Mouse (Mus musculus) kidney, postnatal 0 days (tissue): Measurements from ENCODE around the gene Esx1. TPM values are rescaled to one million over a fixed set of nuclear protein-coding genes. Genes with fewer than 3 reads are reported as not detected.

Source experiments
- ATAC-seq: fragments of 200-750 bp; cut with Nextera tagmentation; replicated peaks from 2 replicates; pipeline ENCODE4 v1.8.0; 2017; ENCODE audit warnings: low read depth, moderate number of reproducible peaks, moderate TSS enrichment, moderate library complexity; ENCODE audit not compliant: low FRiP score
- DNase-seq: peaks from one replicate; pipeline ENCODE4 v3.0.0-alpha.2; 2016; ENCODE audit warnings: low spot score
- H3K27ac ChIP-seq: fragments of 300-500 bp; sonication (generic); 2 replicates; pipeline ENCODE4 v1.5.1; 2014; ENCODE audit warnings: mild to moderate bottlenecking
- H3K27me3 ChIP-seq: fragments of 300-500 bp; sonication (generic); 2 replicates; pipeline ENCODE4 v1.6.1; 2014; ENCODE audit warnings: low read length, mixed read lengths; ENCODE audit not compliant: insufficient read depth
- H3K36me3 ChIP-seq: fragments of 300-500 bp; sonication (generic); 2 replicates; pipeline ENCODE4 v1.6.1; 2014; ENCODE audit warnings: low read length, mixed read lengths; ENCODE audit not compliant: insufficient read depth
- H3K4me1 ChIP-seq: fragments of 300-500 bp; sonication (generic); replicated peaks from 2 replicates; pipeline ENCODE4 v1.6.1; 2014; ENCODE audit warnings: antibody characterized with exemption, low read length, mixed read lengths; ENCODE audit not compliant: insufficient read depth
- H3K4me2 ChIP-seq: fragments of 300-500 bp; sonication (generic); 2 replicates; pipeline ENCODE4 v1.6.1; 2014; ENCODE audit warnings: mild to moderate bottlenecking, low read length, moderate library complexity, mixed read lengths
- H3K4me3 ChIP-seq: fragments of 300-500 bp; sonication (generic); replicated peaks from 2 replicates; pipeline ENCODE4 v1.5.1; 2014; ENCODE audit warnings: low read depth, low read length
- H3K9ac ChIP-seq: fragments of 300-500 bp; sonication (generic); 2 replicates; pipeline ENCODE4 v1.6.1; 2014; ENCODE audit warnings: low read depth, low read length
- H3K9me3 ChIP-seq: fragments of 300-500 bp; sonication (generic); replicated peaks from 2 replicates; pipeline ENCODE4 v1.6.1; 2016; ENCODE audit warnings: low read length, inconsistent platforms, mixed read lengths
- CTCF ChIP-seq: IDR thresholded peaks from 2 replicates; pipeline ENCODE4 v1.5.1; 2016; ENCODE audit warnings: antibody characterized with exemption, low read depth, mild to moderate bottlenecking, moderate library complexity
- WGBS: fragments of 180-500 bp; shearing (Covaris S2); extraction: QIAGEN DNeasy Blood & Tissue Kit; methylation state at CpG from one replicate; pipeline ENCODE4 v1.1.7; 2014; 5-methylcytosine and 5-hydroxymethylcytosine counted together
- polyA plus RNA-seq: library from polyadenylated mRNA; unstranded; fragments of >200 nt; fragmentation: Nextera tagmentation; extraction: Ambion mirVana; gene quantifications from 2 replicates; pipeline ENCODE4 v1.2.1, GENCODE M21; 2015

Gene Esx1
- polyA plus RNA-seq, 1 experiment from 2014 or later = not detected

DNA sequence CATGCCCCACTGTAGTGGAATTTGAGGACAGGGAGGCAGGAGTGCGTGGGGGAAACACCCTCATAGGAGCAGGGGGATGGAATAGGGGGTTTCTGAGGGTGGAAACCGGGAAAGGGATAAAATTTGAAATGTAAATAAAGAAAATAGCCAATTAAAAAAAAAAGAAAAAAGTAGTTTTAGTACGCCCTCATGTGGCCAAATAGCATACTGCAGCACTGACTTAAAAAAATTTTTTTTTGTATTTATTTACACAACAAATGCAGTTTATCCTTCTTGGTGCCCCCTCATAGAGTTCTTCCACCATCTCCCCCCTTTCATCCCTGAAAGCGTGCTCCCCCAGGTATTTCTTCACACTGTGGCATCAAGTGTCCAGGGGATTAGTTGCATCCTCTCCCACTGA is 22.8 kb upstream of the Esx1 start:
- 34% methylated on average over 4 of the region's 4 CpGs for WGBS
- Histone ChIP-seq H3K36me3 (no peaks in the 10 kb centered on the region), H3K9me3 (no peaks in the 10 kb centered on the region), H3K9ac (no peak overlapping the region), H3K27ac (no peak overlapping the region), H3K27me3 (no peaks in the 10 kb centered on the region), H3K4me1 (no peaks in the 10 kb centered on the region), H3K4me2 (no peak overlapping the region), H3K4me3 (no peak overlapping the region)
- TF ChIP-seq CTCF = peak; percentile 49
- DNase-seq (no peak), ATAC-seq (no peak)

DNA sequence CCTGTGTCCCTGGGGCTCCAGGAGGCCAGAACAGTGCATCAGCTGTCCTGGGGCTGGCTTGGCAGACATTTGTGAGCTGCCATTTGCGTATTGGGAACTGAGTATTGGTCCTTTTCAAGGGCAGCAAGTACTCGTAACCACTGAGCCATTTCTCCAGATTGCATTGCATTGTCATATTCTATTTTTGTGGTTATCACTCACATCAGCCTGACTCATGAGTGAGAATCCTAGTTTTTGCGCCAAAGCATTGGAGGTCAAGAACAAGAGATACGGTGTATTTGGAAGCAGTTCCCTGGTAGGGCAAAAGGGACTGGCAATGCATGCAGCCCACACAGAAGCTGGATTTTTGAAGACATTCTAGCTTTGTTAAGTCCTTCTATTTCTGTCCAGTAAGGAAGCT is 21.8 kb upstream of the Esx1 start:
- Histone ChIP-seq H3K9ac (no peak overlapping the region), H3K4me2 (no peak overlapping the region), H3K36me3 (no peaks in the 10 kb centered on the region), H3K27me3 (no peaks in the 10 kb centered on the region), H3K27ac (no peak overlapping the region), H3K4me1 (no peaks in the 10 kb centered on the region), H3K4me3 (no peak overlapping the region), H3K9me3 (no peaks in the 10 kb centered on the region)
- ATAC-seq = no peak
- 86% methylated on average over 4 of the region's 4 CpGs for WGBS
- no peak for TF ChIP-seq CTCF
- DNase-seq = no peak

DNA sequence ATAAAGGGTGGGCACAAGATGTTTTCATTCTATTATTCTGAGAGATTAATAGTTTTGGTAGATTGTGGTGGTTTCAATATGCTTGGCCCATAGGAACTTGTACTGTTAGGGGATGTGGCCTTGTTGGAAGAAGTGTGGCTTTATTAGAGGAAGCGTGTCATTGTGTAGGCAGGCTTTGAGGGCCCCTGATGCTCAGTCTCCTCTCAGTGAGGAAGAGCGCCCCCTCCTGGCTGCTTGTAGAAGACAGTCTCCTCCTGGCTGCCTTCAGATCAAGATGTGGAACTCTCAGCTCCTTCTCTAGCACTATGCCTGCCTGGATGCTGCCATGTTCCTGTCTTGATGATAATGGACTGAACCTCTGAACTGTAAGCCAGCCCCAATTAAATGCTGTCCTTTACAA is 20.7 kb upstream of the Esx1 start:
- Histone ChIP-seq H3K4me2 (no peak overlapping the region), H3K27me3 (no peaks in the 10 kb centered on the region), H3K36me3 (no peaks in the 10 kb centered on the region), H3K9me3 (no peaks in the 10 kb centered on the region), H3K4me1 (no peaks in the 10 kb centered on the region), H3K27ac (no peak overlapping the region), H3K4me3 (no peak overlapping the region), H3K9ac (no peak overlapping the region)
- no peak for DNase-seq
- no peak for ATAC-seq
- 25% methylated on average over 2 of the region's 2 CpGs for WGBS
- TF ChIP-seq CTCF = peak; percentile 43; the same call in 1 of the 2 replicates

GRCm38 (mm10) chrX:137141669-137142068 is 19.8 kb upstream of the Esx1 start:
- DNase-seq = peak; percentile 73
- TF ChIP-seq CTCF = peak; percentile 85
- H3K4me2 ChIP-seq = no peak overlapping the region
- H3K4me1 ChIP-seq = no peaks in the 10 kb centered on the region
- no peak overlapping the region for H3K27ac ChIP-seq
- no peaks in the 10 kb centered on the region for H3K9me3 ChIP-seq
- ATAC-seq = no peak
- H3K36me3 ChIP-seq = no peaks in the 10 kb centered on the region
- no peak overlapping the region for H3K9ac ChIP-seq
- H3K4me3 ChIP-seq = no peak overlapping the region
- no peaks in the 10 kb centered on the region for H3K27me3 ChIP-seq
- WGBS = 24% methylated on average over 6 of the region's 6 CpGs

DNA sequence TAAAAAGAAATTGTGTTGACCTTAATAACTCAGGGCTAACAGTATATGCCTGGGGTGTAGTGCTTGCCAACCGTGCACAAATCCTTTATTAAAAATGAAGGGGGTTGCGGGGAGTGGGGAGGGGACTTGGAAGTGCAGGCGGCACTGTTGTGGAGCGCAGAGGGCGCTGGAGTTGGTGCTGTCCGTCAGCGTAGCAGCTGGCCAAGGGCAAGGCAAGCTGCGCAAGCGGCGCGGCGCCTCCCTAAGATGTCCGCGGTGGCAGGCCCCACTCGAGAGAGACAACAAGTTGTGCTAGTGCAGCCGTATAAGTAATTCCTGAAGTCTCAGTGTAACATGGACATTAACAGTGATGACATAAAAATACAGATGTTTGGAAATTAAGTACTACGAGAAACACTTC is 5.7 kb upstream of the Esx1 start:
- Histone ChIP-seq H3K27ac (no peak overlapping the region), H3K27me3 (peaks cover 28% of the 10 kb centered on the region; the same call in 1 of the 2 replicates), H3K4me2 (no peak overlapping the region), H3K36me3 (no peaks in the 10 kb centered on the region), H3K9ac (no peak overlapping the region), H3K9me3 (no peaks in the 10 kb centered on the region), H3K4me3 (no peak overlapping the region), H3K4me1 (no peaks in the 10 kb centered on the region)
- no peak for ATAC-seq
- 24% methylated on average over 17 of the region's 17 CpGs for WGBS
- no peak for DNase-seq
- no peak for TF ChIP-seq CTCF

- WGBS = 24% methylated on average over 52 of the region's 52 CpGs
- H3K4me1 ChIP-seq = no peaks in the 10 kb centered on the region
- ATAC-seq = no peak
- H3K27ac ChIP-seq = no peak overlapping the region
- peak overlapping the region; percentile 36 for H3K4me2 ChIP-seq
- H3K36me3 ChIP-seq = no peaks in the 10 kb centered on the region
- DNase-seq = no peak
- H3K9me3 ChIP-seq = no peaks in the 10 kb centered on the region
- H3K27me3 ChIP-seq = peaks cover 33% of the 10 kb centered on the region
- H3K4me3 ChIP-seq = peak overlapping the region; percentile 11; the same call in 1 of the 2 replicates
- no peak overlapping the region for H3K9ac ChIP-seq
- no peak for TF ChIP-seq CTCF
Observed at GRCm38 (mm10) chrX:137119675-137120423, 2.0 kb downstream of the Esx1 start.
